Mouse (Mus musculus) heart, adult 2 months (tissue): ENCODE results near the gene Ciz1.

ENCODE experiments used
- CTCF ChIP-seq: fragments of 200-600 bp; IDR thresholded peaks from 2 replicates; pipeline ENCODE4 v1.8.1; 2022; ENCODE audit warnings: antibody characterized with exemption, mild to moderate bottlenecking, moderate library complexity
- EP300 ChIP-seq: fragments of 200-500 bp; IDR thresholded peaks from 2 replicates; pipeline ENCODE4 v1.6.1; 2011; ENCODE audit warnings: low read depth, low read length, control low read depth; ENCODE audit not compliant: insufficient read depth
- POLR2A ChIP-seq: fragments of 200-500 bp; IDR thresholded peaks from 2 replicates; pipeline ENCODE4 v1.6.1; 2011; ENCODE audit warnings: mild to moderate bottlenecking, low read depth, low read length, control low read depth; ENCODE audit not compliant: insufficient read depth

DNA sequence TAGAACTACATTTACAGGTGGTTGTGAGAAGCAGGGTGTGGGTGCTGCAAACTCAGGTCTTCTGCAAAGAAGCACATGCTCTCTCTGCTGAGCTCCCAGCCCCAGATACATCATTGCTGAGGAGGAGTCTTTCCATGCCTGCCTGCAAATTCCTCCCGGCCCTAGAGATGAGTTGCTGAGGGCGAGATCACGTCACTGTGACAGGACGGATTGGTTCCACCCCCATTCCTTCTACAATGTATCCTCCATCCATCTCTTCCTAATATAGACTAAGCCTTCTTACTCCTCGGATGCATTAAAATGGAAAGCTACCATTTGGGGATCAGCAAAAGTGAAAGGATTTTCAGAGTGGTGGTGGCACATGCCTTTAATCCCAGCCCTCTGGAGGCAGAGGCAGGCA lies 73.4 kb downstream of the Ciz1 start:
- TF ChIP-seq CTCF (no peak), EP300 (no peak), POLR2A (no peak)
